Mouse (Mus musculus) cerebellum, adult 11-12 months (tissue): Measurements from ENCODE around the gene Klhl9.
"Not testable (repeated sequence)": the region's sequence is repeated elsewhere in the genome, so short reads cannot be mapped to it uniquely, and the experiment has no call there.

ENCODE experiments used
- DNase-seq: peaks from one replicate; pipeline ENCODE4 v3.0.0; 2022

The Klhl9 gene

GRCm38 (mm10) chr4:88721791-88722721 lies at the start of gene Klhl9, which contains the start of gene Gm26566:
Gene Klhl9, minus strand, starts transcription at chr4:88722465.
Gene Gm26566, plus strand, starts transcription at chr4:88721805.
- DNase-seq, result peak; percentile 94

- DNase-seq, result peak; percentile 65
Observed at GRCm38 (mm10) chr4:88763384-88764018, 41.2 kb upstream of the Klhl9 start.

GRCm38 (mm10) chr4:88762341-88762740 lies 40.1 kb upstream of the Klhl9 start:
- DNase-seq, result peak; percentile 58

GRCm38 (mm10) chr4:88761776-88762175 lies 39.5 kb upstream of the Klhl9 start:
- peak; percentile 89 for DNase-seq

- peak; percentile 80 for DNase-seq
Observed at GRCm38 (mm10) chr4:88760431-88760830, 38.2 kb upstream of the Klhl9 start.

GRCm38 (mm10) chr4:88759610-88760268 lies 37.5 kb upstream of the Klhl9 start, which contains the start of gene Gm13283:
Gene Gm13283, plus strand, starts transcription at chr4:88760119.
- DNase-seq, result peak; percentile 74

GRCm38 (mm10) chr4:88758751-88759150 lies 36.5 kb upstream of the Klhl9 start:
- peak; percentile 52 for DNase-seq

GRCm38 (mm10) chr4:88757628-88758031 lies 35.4 kb upstream of the Klhl9 start:
- DNase-seq, result peak; percentile 96

- DNase-seq, result not testable (repeated sequence)
Observed at GRCm38 (mm10) chr4:88756581-88757513, 34.6 kb upstream of the Klhl9 start.

GRCm38 (mm10) chr4:88754818-88755340 lies 32.6 kb upstream of the Klhl9 start, which contains the start of gene Gm13271:
Gene Gm13271, plus strand, starts transcription at chr4:88754868.
- peak; percentile 90 for DNase-seq

GRCm38 (mm10) chr4:88749926-88750325 lies 27.7 kb upstream of the Klhl9 start:
- no peak for DNase-seq

GRCm38 (mm10) chr4:88744207-88744606 lies 21.9 kb upstream of the Klhl9 start:
- DNase-seq, result no peak

GRCm38 (mm10) chr4:88742771-88743371 lies 20.6 kb upstream of the Klhl9 start:
- DNase-seq, result no peak

- no peak for DNase-seq
Observed at GRCm38 (mm10) chr4:88741426-88741825, 19.2 kb upstream of the Klhl9 start.

- DNase-seq, result no peak
Observed at GRCm38 (mm10) chr4:88739036-88739435, 16.8 kb upstream of the Klhl9 start.

- peak; percentile 27 for DNase-seq
Observed at GRCm38 (mm10) chr4:88738480-88738879, 16.2 kb upstream of the Klhl9 start.

- DNase-seq, result no peak
Observed at GRCm38 (mm10) chr4:88727324-88727723, 5.1 kb upstream of the Klhl9 start.

GRCm38 (mm10) chr4:88726727-88727126 lies 4.5 kb upstream of the Klhl9 start:
- no peak for DNase-seq

GRCm38 (mm10) chr4:88723497-88724090 lies 1.3 kb upstream of the Klhl9 start:
- peak; percentile 10 for DNase-seq

GRCm38 (mm10) chr4:88718715-88719114 lies 3.5 kb downstream of the Klhl9 start:
- DNase-seq, result no peak

GRCm38 (mm10) chr4:88715059-88715458 lies 7.2 kb downstream of the Klhl9 start:
- peak; percentile 13 for DNase-seq
